Mouse (Mus musculus) hindbrain, embryonic 13.5 days (tissue): Measurements from ENCODE around the gene Ostn. TPM values are rescaled to one million over a fixed set of nuclear protein-coding genes. Genes with fewer than 3 reads are reported as not detected.
A peak's percentile ranks its signal among the peaks of the same experiment; 100 is the strongest.

ENCODE experiments used
- ATAC-seq: fragments of 200-750 bp; cut with Nextera tagmentation; 2 replicates; pipeline ENCODE4 v1.8.0; 2017; ENCODE audit warnings: moderate TSS enrichment; ENCODE audit not compliant: low FRiP score
- H3K27ac ChIP-seq: fragments of 300-500 bp; sonication (generic); 2 replicates; pipeline ENCODE4 v1.5.1; 2015; ENCODE audit warnings: inconsistent platforms, mild to moderate bottlenecking, moderate library complexity
- H3K27me3 ChIP-seq: fragments of 300-500 bp; sonication (generic); 2 replicates; pipeline ENCODE4 v1.6.1; 2015; ENCODE audit warnings: mild to moderate bottlenecking, inconsistent platforms
- H3K36me3 ChIP-seq: fragments of 300-500 bp; sonication (generic); 2 replicates; pipeline ENCODE4 v1.6.1; 2015; ENCODE audit warnings: mild to moderate bottlenecking, inconsistent platforms
- H3K4me1 ChIP-seq: fragments of 300-500 bp; sonication (generic); replicated peaks from 2 replicates; pipeline ENCODE4 v1.6.1; 2015; ENCODE audit warnings: inconsistent platforms
- H3K4me2 ChIP-seq: fragments of 300-500 bp; sonication (generic); 2 replicates; pipeline ENCODE4 v1.6.1; 2015; ENCODE audit warnings: inconsistent platforms, mild to moderate bottlenecking, moderate library complexity
- H3K4me3 ChIP-seq: fragments of 300-500 bp; sonication (generic); 2 replicates; pipeline ENCODE4 v1.5.1; 2015; ENCODE audit warnings: mild to moderate bottlenecking, inconsistent platforms
- H3K9ac ChIP-seq: fragments of 300-500 bp; sonication (generic); 2 replicates; pipeline ENCODE4 v1.6.1; 2015; ENCODE audit warnings: mild to moderate bottlenecking, inconsistent platforms
- H3K9me3 ChIP-seq: fragments of 300-500 bp; sonication (generic); 2 replicates; pipeline ENCODE4 v1.6.1; 2016; ENCODE audit warnings: inconsistent platforms
- WGBS: fragments of 180-500 bp; shearing (Covaris S2); methylation state at CpG from one replicate; pipeline ENCODE4 v1.1.7; 2015; 5-methylcytosine and 5-hydroxymethylcytosine counted together
- polyA plus RNA-seq: library from polyadenylated mRNA; unstranded; fragments of >200 nt; fragmentation: Nextera tagmentation; extraction: Ambion mirVana; gene quantifications from 2 replicates; pipeline ENCODE4 v1.2.1, GENCODE M21; 2015

Gene Ostn
- polyA plus RNA-seq, 1 experiment from 2014 or later = not detected

DNA sequence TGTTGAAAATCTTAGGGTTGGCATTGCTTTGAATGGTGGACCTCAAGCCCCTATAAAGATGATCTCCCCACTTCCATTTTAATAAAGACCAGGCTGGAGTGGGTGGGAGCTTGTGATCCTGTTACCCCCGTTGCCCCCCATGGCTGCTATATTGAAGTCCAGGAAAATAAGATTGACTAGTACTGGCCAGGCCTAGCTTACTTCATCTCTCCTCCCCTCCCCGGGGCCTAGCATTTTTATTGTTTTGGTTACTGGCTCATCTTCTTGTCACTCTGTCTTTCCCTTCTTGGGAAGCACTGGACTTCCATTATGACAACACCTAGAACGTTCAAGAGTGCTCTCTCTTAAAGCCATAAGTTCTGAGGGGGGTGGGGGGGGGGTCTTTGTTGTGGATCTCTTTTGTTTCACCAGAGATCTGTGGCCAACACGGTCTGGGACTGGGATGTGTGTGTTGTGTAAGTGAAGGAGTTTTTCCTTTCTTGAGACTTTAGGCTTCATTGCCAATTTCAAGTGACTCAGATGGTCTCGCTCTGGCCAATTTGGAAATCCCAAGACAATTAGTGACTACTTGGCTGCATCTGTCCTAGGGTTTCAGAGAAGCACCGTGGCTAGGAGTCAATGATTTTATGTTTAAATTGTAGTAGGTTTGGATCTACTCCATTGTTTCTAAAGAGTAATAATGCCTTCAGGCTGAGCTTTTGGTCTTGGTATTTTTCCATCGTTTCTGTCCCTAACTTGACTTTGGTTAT is 82.4 kb downstream of the Ostn start:
- H3K9me3 ChIP-seq = no peaks in the 10 kb centered on the region
- H3K9ac ChIP-seq = peak overlapping the region; percentile 98
- H3K36me3 ChIP-seq = no peaks in the 10 kb centered on the region
- H3K4me1 ChIP-seq = peaks cover 37% of the 10 kb centered on the region
- H3K27ac ChIP-seq = peak overlapping the region; percentile 98
- ATAC-seq = peak; percentile 41
- no peaks in the 10 kb centered on the region for H3K27me3 ChIP-seq
- peak overlapping the region; percentile 71 for H3K4me2 ChIP-seq
- 22% methylated on average over 7 of the region's 7 CpGs for WGBS
- peak overlapping the region; percentile 92 for H3K4me3 ChIP-seq

- Histone ChIP-seq H3K4me1 (peaks cover 37% of the 10 kb centered on the region), H3K36me3 (no peaks in the 10 kb centered on the region), H3K4me2 (peak overlapping the region; percentile 71), H3K4me3 (peak overlapping the region; percentile 92), H3K27me3 (no peaks in the 10 kb centered on the region), H3K9me3 (no peaks in the 10 kb centered on the region), H3K9ac (peak overlapping the region; percentile 98), H3K27ac (no peak overlapping the region)
- 86% methylated on average over 4 of the region's 4 CpGs for WGBS
- ATAC-seq = no peak
Measured at GRCm38 (mm10) chr16:27390306-27390705, 83.0 kb downstream of the Ostn start.

DNA sequence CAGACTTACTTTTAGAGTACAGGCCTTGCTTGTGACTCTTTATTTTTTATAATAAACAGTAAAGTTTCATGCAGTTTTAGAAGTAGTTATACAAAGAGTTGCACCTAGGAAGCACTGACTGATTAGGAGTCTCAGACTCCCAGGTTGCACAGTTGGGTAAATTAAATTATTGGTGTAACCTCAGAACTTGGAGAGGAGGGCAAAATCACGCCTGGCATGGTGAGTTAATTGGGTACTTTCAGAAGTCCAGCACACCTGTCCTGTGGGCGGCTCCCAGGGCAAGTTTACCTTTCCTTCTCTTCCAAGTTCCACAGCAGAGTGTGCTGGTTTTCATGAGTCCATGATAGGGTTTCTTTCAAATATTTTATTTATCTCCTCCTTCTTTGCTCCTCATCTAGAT is 84.6 kb downstream of the Ostn start:
- ATAC-seq = no peak
- Histone ChIP-seq H3K27me3 (no peaks in the 10 kb centered on the region), H3K4me1 (peaks cover 38% of the 10 kb centered on the region), H3K4me3 (no peak overlapping the region), H3K9ac (no peak overlapping the region), H3K9me3 (0 out of 2 replicates have a peak, but pooled peaks cover 6% of the 10 kb centered on the region), H3K4me2 (no peak overlapping the region), H3K27ac (no peak overlapping the region), H3K36me3 (no peaks in the 10 kb centered on the region)
- WGBS = 87% methylated on average over 2 of the region's 2 CpGs

- no peaks in the 10 kb centered on the region for H3K36me3 ChIP-seq
- H3K4me3 ChIP-seq = no peak overlapping the region
- peaks cover 26% of the 10 kb centered on the region for H3K4me1 ChIP-seq
- H3K27ac ChIP-seq = no peak overlapping the region
- whole genome bisulfite sequencing = 91% methylated on average over 4 of the region's 4 CpGs
- 0 out of 2 replicates have a peak, but pooled peaks cover 6% of the 10 kb centered on the region for H3K9me3 ChIP-seq
- no peak overlapping the region for H3K9ac ChIP-seq
- H3K27me3 ChIP-seq = no peaks in the 10 kb centered on the region
- H3K4me2 ChIP-seq = no peak overlapping the region
- no peak for ATAC-seq
Measured at GRCm38 (mm10) chr16:27395251-27396037, 88.2 kb downstream of the Ostn start.

- WGBS = 97% methylated on average over 1 of the region's 1 CpGs
- H3K4me1 ChIP-seq = peaks cover 12% of the 10 kb centered on the region
- H3K4me3 ChIP-seq = no peak overlapping the region
- 0 out of 2 replicates have a peak, but pooled peaks cover 6% of the 10 kb centered on the region for H3K9me3 ChIP-seq
- H3K27me3 ChIP-seq = no peaks in the 10 kb centered on the region
- no peak for ATAC-seq
- no peak overlapping the region for H3K9ac ChIP-seq
- H3K4me2 ChIP-seq = no peak overlapping the region
- H3K27ac ChIP-seq = no peak overlapping the region
- no peaks in the 10 kb centered on the region for H3K36me3 ChIP-seq
Measured at GRCm38 (mm10) chr16:27396951-27397350, 89.7 kb downstream of the Ostn start.

DNA sequence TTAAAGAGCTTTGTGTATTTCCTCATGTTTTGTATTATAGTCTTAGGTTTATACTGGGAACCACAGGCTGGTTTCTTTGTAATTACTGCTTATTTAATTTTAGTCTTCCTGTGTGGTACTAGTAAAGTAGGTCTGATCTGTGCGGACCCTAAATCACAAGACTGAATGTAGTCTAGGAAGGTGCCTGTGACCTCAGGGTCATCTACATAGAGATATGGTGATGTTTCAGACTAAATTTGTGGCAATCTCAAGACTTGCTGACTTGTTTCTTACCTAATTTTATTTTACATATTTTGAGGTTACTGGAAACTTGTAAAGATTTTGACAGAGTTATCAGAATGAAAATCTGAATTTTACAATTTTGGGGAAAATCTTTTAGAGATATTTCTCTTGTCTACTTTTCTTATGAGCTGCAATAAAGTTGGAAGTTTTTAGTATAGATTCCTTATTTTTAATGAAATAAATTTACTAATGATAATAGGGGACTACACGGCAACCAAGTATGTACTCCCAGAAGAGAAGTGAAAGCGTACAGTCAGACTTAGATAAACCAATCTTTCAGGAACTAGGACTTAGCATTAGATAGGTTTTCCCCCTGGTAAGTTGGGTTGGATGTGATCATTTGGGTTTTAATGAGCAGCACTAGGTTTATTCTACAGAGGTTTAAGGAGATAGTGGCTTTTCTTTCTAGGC is 91.9 kb downstream of the Ostn start:
- no peaks in the 10 kb centered on the region for H3K27me3 ChIP-seq
- 0 out of 2 replicates have a peak, but pooled peaks cover 4% of the 10 kb centered on the region for H3K4me1 ChIP-seq
- H3K9me3 ChIP-seq = 0 out of 2 replicates have a peak, but pooled peaks cover 6% of the 10 kb centered on the region
- no peaks in the 10 kb centered on the region for H3K36me3 ChIP-seq
- H3K27ac ChIP-seq = 0 out of 2 replicates have a peak overlapping the region, but pooled peaks have one; percentile 4
- H3K4me2 ChIP-seq = no peak overlapping the region
- H3K9ac ChIP-seq = no peak overlapping the region
- no peak for ATAC-seq
- H3K4me3 ChIP-seq = no peak overlapping the region
- 95% methylated on average over 3 of the region's 3 CpGs for WGBS

DNA sequence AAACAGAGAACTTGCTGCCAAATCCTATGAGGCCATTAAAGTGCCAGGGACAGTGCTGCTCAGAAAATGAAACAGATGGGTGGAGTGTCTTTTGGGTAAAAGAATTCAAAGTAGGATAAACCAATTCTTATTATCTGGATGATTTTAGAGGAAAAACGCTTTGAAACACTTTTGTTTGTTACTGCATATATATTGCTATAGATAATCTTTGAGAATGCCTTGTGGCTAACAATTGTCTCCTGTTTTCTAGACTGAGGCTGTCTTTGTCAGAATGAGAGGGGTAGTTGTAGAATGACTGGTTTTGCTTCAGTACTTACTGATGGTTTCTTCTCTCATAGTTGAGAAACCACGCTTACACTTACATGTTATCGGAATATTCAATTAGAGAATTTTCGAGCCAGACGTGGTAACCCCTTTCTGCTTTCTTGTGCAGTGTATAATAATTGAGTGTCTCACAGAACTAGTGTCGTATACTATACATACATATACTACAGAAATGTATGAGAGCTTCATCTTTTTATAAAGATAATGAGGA is 92.5 kb downstream of the Ostn start:
- WGBS = 90% methylated on average over 6 of the region's 6 CpGs
- H3K36me3 ChIP-seq = no peaks in the 10 kb centered on the region
- no peak for ATAC-seq

More for the DNA sequence above, 92.5 kb downstream of the Ostn start:
- H3K9ac ChIP-seq = no peak overlapping the region
- 0 out of 2 replicates have a peak overlapping the region, but pooled peaks have one; percentile 4 for H3K27ac ChIP-seq
- no peak overlapping the region for H3K4me3 ChIP-seq
- H3K4me2 ChIP-seq = no peak overlapping the region
- no peaks in the 10 kb centered on the region for H3K27me3 ChIP-seq
- 0 out of 2 replicates have a peak, but pooled peaks cover 4% of the 10 kb centered on the region for H3K4me1 ChIP-seq
- H3K9me3 ChIP-seq = 0 out of 2 replicates have a peak, but pooled peaks cover 6% of the 10 kb centered on the region

Other genes with a start within 250 kb of the Ostn start
- 7.0 and 8.2 TPM in 2 replicates for gene Uts2b, start 62.8 kb downstream of the Ostn start, polyA plus RNA-seq
- gene Ccdc50, start 81.4 kb downstream of the Ostn start, polyA plus RNA-seq = 52.7 and 55.4 TPM in 2 replicates